In genomic region chr14:55826551-55827340, GRCm38 (mm10) we compare ENCODE assay signal across 9 mouse cellular contexts. TPM values are rescaled to one million over a fixed set of nuclear protein-coding genes. Genes with fewer than 3 reads are reported as not detected.
DNase-seq lines count a peak whose midpoint lies in the region; ATAC-seq and TF ChIP-seq lines count a peak whose summit lies in the region.
"Had no signal": no experiment of that assay in that cellular context is flagged by ENCODE, and none has a peak within 500 bp of the region (broad histone marks: within the 10 kb centered on the region; RNA-seq: fewer than 3 reads in every experiment).

No protein-coding gene starts in this region.

- H3K9me3 ChIP-seq in hindbrain, postnatal 0 days (ENCODE audit: low read length) = no peaks in the 10 kb centered on the region
- no peaks in the 10 kb centered on the region for H3K9me3 ChIP-seq in midbrain, postnatal 0 days (ENCODE audit: low read length)

- intact Hi-C loops in left cerebral cortex, postnatal 25 days (cut with DNase I) = no loop called here

- H3K4me2 ChIP-seq in hindbrain, postnatal 0 days (ENCODE audit: low read depth, low read length) = peak overlapping the region; percentile 93
- H3K4me2 ChIP-seq in midbrain, postnatal 0 days (ENCODE audit: low read depth, low read length, poor library complexity, severe bottlenecking) = peak overlapping the region; percentile 98

- H3K27me3 ChIP-seq in hindbrain, postnatal 0 days (ENCODE audit: insufficient read depth, low read length) = no peaks in the 10 kb centered on the region
- H3K27me3 ChIP-seq in midbrain, postnatal 0 days (ENCODE audit: insufficient read depth, low read length) = peaks cover 15% of the 10 kb centered on the region; the same call in 1 of the 2 replicates

- WGBS in hindbrain, postnatal 0 days = 17% methylated on average over 41 of the region's 41 CpGs
- WGBS in midbrain, postnatal 0 days = 13% methylated on average over 41 of the region's 41 CpGs

- no peak overlapping the region; the same call in 1 of the 2 replicates for H3K9ac ChIP-seq in hindbrain, postnatal 0 days (replicated peaks; ENCODE audit: low read length)
- H3K9ac ChIP-seq in midbrain, postnatal 0 days (replicated peaks; ENCODE audit: low read length, poor library complexity, severe bottlenecking) = no peak overlapping the region
- H3K9ac ChIP-seq: liver, embryonic 14.5 days had no signal

- no peak for TF ChIP-seq CTCF in hindbrain, postnatal 0 days (IDR thresholded peaks at IDR 0.05; ENCODE audit: low read depth)
- TF ChIP-seq CTCF in midbrain, postnatal 0 days (IDR thresholded peaks at IDR 0.05) = no peak

- peak overlapping the region; percentile 57 for H3K4me3 ChIP-seq in hindbrain, postnatal 0 days (ENCODE audit: low read length)
- H3K4me3 ChIP-seq in midbrain, postnatal 0 days (ENCODE audit: low read depth, low read length) = peak overlapping the region; percentile 40; the same call in 1 of the 2 replicates

- DNase-seq in cerebellum, postnatal 10 days = peak; percentile 55 to 57
- no peak for DNase-seq in cerebellum, adult 9-10 months
- DNase-seq in urinary bladder, postnatal 25 days (ENCODE audit: low spot score) = peak; percentile 15
- DNase-seq in urinary bladder, adult 18-20 months (ENCODE audit: low spot score in 2 of 2) = no peak
- peak; percentile 14 for DNase-seq in hindbrain, postnatal 0 days (ENCODE audit: low spot score)
- DNase-seq in midbrain, postnatal 0 days (ENCODE audit: low spot score) = peak; percentile 6
- no peak for DNase-seq in left cerebral cortex, postnatal 25 days (ENCODE audit: low spot score in 2 of 2)
- DNase-seq in right cerebral cortex, postnatal 14 days = no peak

- peaks cover 11% of the 10 kb centered on the region for H3K4me1 ChIP-seq in hindbrain, postnatal 0 days (ENCODE audit: insufficient read depth, low read length)
- peaks cover 19% of the 10 kb centered on the region; the same call in 1 of the 2 replicates for H3K4me1 ChIP-seq in midbrain, postnatal 0 days (ENCODE audit: insufficient read depth, low read length)

- ATAC-seq in hindbrain, postnatal 0 days = no peak
- ATAC-seq in midbrain, postnatal 0 days (ENCODE audit: low FRiP score) = no peak

- H3K27ac ChIP-seq in hindbrain, postnatal 0 days = 0 out of 2 replicates have a peak overlapping the region, but pooled peaks have one; percentile 32
- H3K27ac ChIP-seq in midbrain, postnatal 0 days (ENCODE audit: low read depth, low read length) = no peak overlapping the region
- H3K27ac ChIP-seq: liver, embryonic 14.5 days had no signal

- no peaks in the 10 kb centered on the region for H3K36me3 ChIP-seq in hindbrain, postnatal 0 days (ENCODE audit: insufficient read depth, low read length)
- H3K36me3 ChIP-seq in midbrain, postnatal 0 days (ENCODE audit: insufficient read depth, low read length) = no peaks in the 10 kb centered on the region

RNA-seq across cellular contexts. Expression of gene Nfatc4, which starts 3.8 kb away (rescaled TPM):
- 13.9 and 21.9 TPM in 2 replicates for total RNA-seq in hindbrain, postnatal 0 days (2014; rRNA removed)
- polyA plus RNA-seq in hindbrain, postnatal 0 days (2015; fragmentation: Nextera tagmentation; extraction: Ambion mirVana) = 5.9 and 6.8 TPM in 2 replicates
- 9.6 and 12.9 TPM in 2 replicates for total RNA-seq in midbrain, postnatal 0 days (2014; rRNA removed)
- 4.2 and 5.2 TPM in 2 replicates for polyA plus RNA-seq in midbrain, postnatal 0 days (2015; fragmentation: Nextera tagmentation; extraction: Ambion mirVana)
- total RNA-seq in left cerebral cortex, postnatal 25 days (2021) = 1 to 10 TPM; 1.3 to 2.6 TPM

RNA-seq across cellular contexts. Expression of gene Nynrin, which starts 27.1 kb away (rescaled TPM):
- 33.6 and 39.3 TPM in 2 replicates for total RNA-seq in hindbrain, postnatal 0 days (2014; rRNA removed)
- polyA plus RNA-seq in hindbrain, postnatal 0 days (2015; fragmentation: Nextera tagmentation; extraction: Ambion mirVana) = 5.1 and 6.4 TPM in 2 replicates
- 36.4 and 42.0 TPM in 2 replicates for total RNA-seq in midbrain, postnatal 0 days (2014; rRNA removed)
- 6.8 and 7.2 TPM in 2 replicates for polyA plus RNA-seq in midbrain, postnatal 0 days (2015; fragmentation: Nextera tagmentation; extraction: Ambion mirVana)
- 10 to 100 TPM in 1 of 2 experiments, 1 to 10 TPM in 1; 6.5 to 10.5 TPM for total RNA-seq in left cerebral cortex, postnatal 25 days (2021)

RNA-seq across cellular contexts. Expression of gene Ripk3, which starts 38.1 kb away (rescaled TPM):
- total RNA-seq in hindbrain, postnatal 0 days (2014; rRNA removed) = 0.42 and 1.7 TPM in 2 replicates
- 1.7 and 2.0 TPM in 2 replicates for polyA plus RNA-seq in hindbrain, postnatal 0 days (2015; fragmentation: Nextera tagmentation; extraction: Ambion mirVana)
- 0.27 TPM in 1 of 2 replicates, not detected in the other for total RNA-seq in midbrain, postnatal 0 days (2014; rRNA removed)
- polyA plus RNA-seq in midbrain, postnatal 0 days (2015; fragmentation: Nextera tagmentation; extraction: Ambion mirVana) = 1.3 and 3.0 TPM in 2 replicates
- total RNA-seq in left cerebral cortex, postnatal 25 days (2021) = under 1 TPM in 1 of 2 experiments, not detected in 1; 0.96 TPM

RNA-seq across cellular contexts. Expression of gene Adcy4, which starts 42.9 kb away (rescaled TPM):
- total RNA-seq in hindbrain, postnatal 0 days (2014; rRNA removed) = 5.6 and 5.8 TPM in 2 replicates
- 1.7 and 2.8 TPM in 2 replicates for polyA plus RNA-seq in hindbrain, postnatal 0 days (2015; fragmentation: Nextera tagmentation; extraction: Ambion mirVana)
- total RNA-seq in midbrain, postnatal 0 days (2014; rRNA removed) = 3.6 and 4.0 TPM in 2 replicates
- 1.7 TPM in 2 replicates for polyA plus RNA-seq in midbrain, postnatal 0 days (2015; fragmentation: Nextera tagmentation; extraction: Ambion mirVana)
- 1 to 10 TPM; 3.8 to 7.1 TPM for total RNA-seq in left cerebral cortex, postnatal 25 days (2021)

RNA-seq across cellular contexts. Expression of gene Cbln3, which starts 57.4 kb away (rescaled TPM):
- 2.1 and 5.0 TPM in 2 replicates for total RNA-seq in hindbrain, postnatal 0 days (2014; rRNA removed)
- 0.67 and 0.68 TPM in 2 replicates for polyA plus RNA-seq in hindbrain, postnatal 0 days (2015; fragmentation: Nextera tagmentation; extraction: Ambion mirVana)
- 0.66 and 1.8 TPM in 2 replicates for total RNA-seq in midbrain, postnatal 0 days (2014; rRNA removed)
- polyA plus RNA-seq in midbrain, postnatal 0 days (2015; fragmentation: Nextera tagmentation; extraction: Ambion mirVana) = 0.43 and 0.54 TPM in 2 replicates
- total RNA-seq in left cerebral cortex, postnatal 25 days (2021) = under 1 TPM; 0.14 to 0.25 TPM

Comparison
In these comparisons a context has a peak if more than half of its experiments do, and no peak if none do; other contexts are left out.
1. DNase-seq: peak in cerebellum, postnatal 10 days (2 of 2), urinary bladder, postnatal 25 days (single experiment), hindbrain, postnatal 0 days (single experiment) and midbrain, postnatal 0 days (single experiment); none in cerebellum, adult 9-10 months (single experiment), urinary bladder, adult 18-20 months (0 of 2), left cerebral cortex, postnatal 25 days (0 of 2) and right cerebral cortex, postnatal 14 days (single experiment).